Mouse (Mus musculus) monocyte, adult 2 months (primary cell): Measurements from ENCODE around the gene Mcu.

Experiments used
- DNase-seq, 2 experiments: peaks; one replicate each; pipeline ENCODE4 v3.0.0; 2022; ENCODE audit warnings: low spot score in 2 of 2, low read depth in 1 of 2

Gene Mcu

DNA sequence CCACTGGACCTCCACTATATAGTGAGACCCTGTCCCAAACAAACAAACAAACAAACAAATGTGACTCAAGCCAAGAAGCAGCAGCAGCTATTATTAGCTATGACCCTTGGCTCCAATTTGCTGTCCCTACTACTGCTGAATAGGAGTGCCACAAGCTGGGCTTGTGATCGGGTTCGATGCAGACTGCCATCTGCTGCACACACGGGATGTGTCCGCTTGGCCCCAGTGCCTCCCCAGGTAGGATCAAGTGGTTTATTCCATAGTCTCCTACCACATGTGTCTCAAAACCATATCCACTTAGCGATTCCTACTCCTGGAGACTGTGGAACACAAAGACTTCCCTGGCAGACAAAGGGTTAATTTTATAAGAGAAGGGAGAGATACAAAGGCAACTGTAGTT lies 2.4 kb downstream of the Mcu start:
- no peak for DNase-seq

DNA sequence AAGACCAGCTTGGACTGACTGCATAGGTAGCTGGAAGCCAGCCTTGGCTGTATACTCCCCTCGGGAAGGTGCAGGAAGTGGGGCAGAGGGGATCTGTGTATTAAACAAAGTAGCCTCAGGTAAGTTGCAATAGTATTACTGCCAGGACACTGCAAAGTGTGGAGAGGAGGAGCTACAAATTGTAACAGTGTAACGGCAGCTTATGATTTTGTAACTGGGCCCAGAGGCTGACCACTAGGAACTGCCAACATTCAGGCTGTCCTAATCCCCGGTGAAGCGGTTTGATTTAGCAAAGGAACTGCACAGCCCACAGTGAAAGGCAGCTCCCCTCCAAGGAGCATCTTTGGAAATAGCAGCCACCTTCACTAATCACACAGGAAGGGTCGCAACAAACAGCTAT lies 3.2 kb downstream of the Mcu start:
- DNase-seq: no peak

DNA sequence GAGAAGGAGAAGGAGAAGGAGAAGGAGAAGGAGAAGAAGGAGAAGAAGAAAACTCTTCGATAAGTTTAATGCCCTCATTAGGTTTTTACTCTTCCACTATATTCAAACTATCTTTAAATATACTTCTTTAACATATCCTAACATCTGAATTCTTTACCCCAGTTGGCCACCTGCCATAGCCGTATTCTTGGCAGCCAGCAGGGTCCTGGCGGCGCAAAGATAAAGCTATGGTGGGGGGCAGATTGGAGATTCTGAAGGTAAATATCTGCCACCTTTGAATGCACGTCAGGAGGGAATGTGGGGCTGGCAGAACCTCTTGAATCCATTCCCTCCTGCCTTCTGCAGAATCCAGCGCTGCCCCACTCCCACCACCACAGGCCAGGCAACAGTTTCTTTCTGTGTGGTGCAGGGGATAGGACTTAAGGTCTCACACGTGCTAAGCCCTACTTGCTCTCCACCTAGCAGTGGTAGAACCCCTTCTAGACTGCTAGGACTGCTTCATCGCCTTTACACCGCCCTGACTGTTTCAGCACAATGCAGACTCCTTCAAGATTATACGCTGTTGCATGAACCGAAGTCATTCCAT lies 11.5 kb downstream of the Mcu start:
- DNase-seq: no peak

DNA sequence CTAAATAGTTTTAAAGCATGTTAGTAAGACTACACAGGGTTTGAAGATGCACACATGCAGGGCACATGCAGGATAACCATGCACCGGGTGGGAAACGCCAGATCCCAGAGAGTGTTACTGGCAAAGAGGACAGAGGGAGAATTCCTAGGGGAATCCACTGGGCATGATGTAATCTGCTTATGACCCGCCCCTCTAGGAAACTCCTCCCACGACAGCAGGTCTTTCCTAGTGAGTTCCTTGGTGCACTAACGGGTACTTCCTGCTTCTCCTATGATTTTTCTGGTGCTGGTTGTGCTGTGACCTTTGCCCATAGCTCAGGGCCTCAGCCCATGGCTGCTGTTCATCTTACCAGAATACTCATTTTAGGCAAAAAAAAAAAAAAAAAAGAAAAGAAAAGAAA lies 12.6 kb downstream of the Mcu start:
- DNase-seq: no peak

DNA sequence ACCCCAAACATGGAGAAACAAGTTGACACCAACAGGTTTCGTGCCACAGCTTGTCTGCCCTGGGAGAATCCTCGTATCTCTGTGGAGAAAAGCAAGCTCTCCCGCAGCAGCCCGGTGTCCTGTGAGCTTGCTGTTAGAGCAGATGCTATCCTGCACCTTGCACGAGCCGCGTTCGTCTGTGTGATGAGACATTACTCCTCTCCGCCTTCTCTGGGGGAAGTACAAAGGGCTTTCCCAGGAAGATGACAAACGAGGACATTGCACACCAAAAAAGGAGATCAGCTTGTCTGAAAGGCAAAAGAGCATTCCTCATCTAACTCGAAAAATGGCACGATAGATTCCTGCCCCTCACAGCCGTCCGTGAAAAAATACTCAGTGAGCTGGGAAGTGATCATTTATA lies 13.6 kb downstream of the Mcu start:
- DNase-seq: no peak

DNA sequence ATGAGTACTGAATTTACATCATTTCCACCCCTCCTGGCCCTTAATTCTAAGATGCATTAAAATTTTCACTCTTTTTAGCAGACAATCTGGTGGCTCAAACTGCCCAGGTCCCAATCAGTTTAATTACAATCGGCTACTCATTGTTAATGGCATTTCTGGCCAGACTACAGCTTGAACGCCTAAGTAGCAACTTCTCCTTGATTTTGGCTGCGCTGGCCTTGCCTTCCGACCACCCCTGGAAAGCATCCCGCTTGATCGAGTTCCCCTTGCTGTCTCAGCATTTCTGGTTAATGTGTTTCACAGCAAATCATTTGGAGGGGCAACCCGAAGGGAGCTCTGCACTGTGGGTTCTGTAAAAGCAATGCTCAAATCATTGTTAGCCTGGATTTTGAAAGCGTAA lies 14.4 kb downstream of the Mcu start:
- no peak for DNase-seq

DNA sequence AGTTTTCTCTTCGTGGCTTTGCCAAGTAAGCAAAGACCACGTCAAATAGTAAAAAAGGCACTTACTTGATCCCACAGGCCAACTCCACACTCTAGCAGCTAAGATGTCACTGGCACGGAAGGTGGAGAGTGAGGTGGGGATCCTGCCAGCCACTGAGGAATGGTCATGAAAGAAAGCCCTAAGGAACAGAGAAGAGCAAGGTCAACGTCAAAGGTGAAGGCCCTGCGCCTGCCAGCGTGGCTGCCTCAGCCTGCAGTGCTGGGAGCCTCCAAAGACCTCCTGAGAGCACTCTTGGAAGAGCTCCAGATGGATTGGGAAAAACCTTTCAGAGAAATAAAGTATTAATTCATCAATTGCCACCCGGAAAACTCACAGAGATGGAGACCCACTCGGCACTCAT lies 16.0 kb downstream of the Mcu start:
- no peak for DNase-seq

DNA sequence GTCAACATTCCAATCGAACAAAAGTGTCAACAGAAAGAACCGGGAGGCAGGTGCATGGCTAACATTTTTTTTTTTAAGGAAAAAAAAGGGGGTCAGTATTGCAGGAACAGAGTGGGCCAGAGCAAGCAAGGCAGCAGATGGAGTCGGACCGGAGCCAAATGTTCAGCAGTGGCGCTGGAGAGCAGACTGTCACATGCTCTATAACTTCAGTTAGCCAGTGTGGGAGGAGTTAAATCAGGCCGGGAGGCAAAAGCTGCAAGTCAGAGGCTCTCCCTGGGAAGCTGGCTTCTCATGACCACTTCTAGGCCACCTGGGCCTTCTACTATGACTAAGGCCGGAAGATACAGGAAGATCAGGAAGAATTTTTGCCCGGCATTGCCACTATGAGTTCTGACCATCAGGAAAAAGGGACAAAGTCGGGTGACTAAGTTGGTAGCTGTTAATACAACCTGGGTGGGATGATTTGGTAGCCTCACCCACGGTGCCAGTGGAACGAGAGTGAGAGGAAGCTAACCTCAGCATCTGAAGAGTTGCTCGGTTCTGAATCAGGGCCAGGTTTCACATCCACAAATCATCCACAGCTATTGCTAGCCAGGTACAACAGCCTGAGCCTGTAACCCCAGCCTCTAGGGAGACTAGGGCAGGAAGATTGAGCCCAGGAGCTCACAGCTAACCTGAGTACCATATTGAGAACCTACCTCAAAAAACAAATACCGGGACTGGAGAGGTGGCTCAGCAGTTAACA lies 22.5 kb downstream of the Mcu start:
- no peak for DNase-seq

DNA sequence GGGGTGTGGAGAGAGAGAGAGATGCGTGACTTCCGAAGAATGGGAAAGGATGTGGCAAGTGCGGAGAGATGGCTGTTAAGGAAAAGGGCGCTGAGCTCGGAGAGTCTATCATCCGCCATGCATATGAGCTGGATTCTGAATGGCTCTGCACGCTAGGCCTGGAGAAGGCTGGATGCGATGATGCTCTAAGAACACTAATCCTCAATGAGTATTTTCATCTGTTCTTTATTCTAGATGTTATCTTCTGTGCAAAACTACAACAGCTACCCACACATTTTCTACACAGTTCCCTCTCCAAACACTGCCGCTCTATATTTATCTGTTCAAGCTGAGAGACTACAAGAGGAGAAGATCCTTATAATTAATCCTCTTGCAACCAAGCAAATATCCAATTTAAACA lies 25.9 kb downstream of the Mcu start:
- DNase-seq: no peak

DNA sequence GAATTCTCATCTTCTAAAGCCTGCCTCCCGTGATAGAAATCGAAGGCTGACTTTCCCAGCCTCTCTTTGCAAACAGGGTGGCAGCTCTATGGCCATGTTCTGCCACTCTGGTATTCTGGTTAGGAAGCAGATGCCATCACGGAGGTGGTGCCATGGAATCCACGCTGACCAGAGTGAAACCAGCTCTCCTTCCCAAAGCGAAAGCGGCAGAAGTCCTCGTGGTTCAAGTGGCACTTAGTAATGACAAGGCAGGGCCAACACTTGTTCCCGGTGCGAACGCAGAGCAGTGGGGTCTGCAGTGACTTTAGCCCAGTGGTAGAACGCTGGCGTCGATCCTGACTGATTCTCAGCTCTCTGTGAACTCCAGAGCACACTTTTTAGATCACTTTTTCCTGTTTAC lies 26.6 kb downstream of the Mcu start:
- DNase-seq: peak in 1 of 2 experiments; percentile 16

DNA sequence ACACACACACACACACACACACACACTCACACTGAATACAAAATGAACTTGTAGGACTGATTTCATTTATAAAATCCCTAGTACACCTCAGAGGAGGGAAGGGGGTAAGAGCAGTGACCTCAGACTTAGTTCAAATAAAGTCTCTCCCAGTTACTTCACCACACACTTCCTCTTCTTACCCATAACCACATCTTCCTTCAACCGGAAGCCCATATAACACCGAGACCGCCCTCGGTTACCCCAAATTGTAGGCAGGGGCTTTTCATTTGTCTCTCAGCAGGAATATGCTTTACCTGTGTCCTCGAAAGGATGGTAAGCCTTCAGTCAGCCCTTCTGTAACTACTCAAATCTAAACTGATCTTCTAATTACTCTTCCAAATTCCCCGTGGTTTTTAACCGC lies 27.1 kb downstream of the Mcu start:
- DNase-seq: no peak

DNA sequence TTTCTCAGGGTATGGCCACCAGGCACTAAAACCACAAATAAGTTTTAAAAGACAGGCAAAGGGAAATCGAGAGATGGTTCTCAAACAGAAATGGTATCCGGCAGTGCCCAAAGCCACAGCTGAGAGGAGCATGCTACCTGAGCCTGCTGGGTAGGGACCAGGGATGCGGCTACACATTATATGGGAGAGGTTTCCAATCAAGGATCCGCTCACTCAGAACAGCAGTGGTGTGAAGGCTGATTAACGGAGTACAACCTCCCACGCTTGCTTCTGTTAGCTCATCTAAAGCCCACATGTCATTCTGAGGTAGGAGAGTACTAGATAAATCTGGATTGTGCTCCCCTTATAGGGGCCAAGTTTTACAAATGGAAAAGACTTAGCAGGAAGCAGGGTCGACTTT lies 28.4 kb downstream of the Mcu start:
- no peak for DNase-seq

DNA sequence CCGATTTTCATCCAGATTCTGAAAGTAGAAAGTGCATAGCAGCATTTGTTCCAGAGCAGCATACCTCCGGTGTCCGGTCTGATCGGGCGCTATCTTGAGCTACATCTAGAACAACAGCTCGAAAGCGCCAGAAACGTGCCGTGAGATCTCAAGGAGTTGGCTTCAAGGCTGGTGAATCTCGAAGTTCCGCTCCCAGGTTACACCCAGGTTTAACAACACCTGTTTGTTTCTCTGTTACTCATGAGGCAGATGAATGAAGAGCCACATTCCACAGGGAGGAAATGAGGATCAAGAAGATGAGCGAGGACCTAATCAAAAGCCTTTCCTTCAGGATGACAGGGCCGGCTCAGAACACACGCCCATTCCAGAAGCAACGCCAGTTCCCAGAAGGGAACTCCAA lies 29.7 kb downstream of the Mcu start:
- DNase-seq: no peak

DNA sequence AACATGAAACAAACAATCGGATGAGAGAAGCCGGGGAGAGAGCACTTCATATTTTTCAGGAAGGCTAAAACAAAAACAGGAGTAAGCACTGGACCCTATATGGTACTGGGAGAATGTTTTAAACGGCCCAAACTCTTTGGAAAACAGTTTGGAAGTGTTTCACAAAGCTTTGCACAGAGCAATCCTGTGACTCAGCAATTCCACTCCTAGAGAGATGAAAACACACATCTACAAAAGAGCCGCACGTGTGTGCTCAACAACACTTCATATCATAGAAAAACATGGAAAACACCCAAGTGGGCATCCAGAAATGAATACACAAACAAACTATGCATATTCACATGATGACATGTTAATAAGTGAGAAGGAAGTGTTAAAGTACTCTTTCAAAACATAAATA lies 30.9 kb downstream of the Mcu start:
- DNase-seq: no peak

DNA sequence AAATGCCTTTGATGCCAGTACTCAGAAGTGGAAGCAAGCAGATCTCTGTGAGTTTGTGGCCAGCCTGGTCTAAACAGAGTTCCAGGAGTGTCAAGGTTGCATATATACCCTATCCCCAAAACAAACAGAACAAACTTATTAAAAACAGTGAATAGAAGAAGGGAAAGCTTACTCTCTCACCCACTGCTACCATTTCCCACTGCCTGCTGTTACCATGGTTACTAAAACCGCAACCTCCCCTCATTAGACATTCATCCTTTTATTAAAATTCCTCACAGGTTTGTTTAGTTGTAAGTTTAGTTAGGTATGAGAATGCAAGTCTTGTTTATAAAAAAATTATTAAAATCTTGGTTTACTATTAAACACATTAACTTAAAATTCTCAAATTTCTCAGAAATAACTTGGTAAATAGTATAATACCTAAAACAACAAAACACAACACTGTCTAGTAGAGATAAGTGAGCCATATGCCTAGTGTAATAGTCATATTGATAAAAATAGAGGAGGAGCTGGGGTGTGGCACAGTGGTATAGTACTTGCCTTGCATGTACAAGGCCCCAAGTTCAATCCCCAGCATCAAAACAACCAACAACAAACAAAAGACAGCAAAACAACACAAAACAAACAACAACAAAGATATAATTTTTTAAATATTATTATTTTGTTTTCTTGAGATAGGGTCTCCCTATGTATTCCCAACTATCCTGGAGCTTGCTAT lies 34.5 kb downstream of the Mcu start:
- no peak for DNase-seq

DNA sequence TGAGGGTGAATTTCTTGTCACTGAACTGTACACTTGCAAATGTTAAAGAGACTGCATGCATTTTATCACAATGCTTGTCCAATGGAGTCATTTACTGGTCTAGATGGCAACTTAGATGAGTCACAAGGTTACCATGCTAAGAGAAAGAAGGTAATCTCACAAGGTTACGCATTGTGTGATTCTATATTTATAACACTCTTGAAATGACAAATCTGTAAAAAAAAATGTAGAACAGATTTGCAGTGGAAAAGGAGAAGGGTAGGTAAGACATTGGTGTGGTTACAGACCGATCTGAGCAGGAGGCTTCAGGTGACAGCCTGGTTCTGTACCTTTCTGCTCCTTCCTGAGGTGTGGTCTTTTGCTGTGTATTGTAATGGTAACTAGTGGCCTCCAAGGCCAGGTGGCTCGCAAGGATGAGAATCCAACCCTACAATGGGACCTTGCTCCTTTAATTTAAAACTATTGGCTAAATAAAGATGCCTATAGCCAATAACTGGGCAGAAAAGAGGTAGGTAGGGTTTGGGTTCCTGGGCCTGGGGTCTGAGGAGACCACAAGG lies 35.8 kb downstream of the Mcu start:
- no peak for DNase-seq

DNA sequence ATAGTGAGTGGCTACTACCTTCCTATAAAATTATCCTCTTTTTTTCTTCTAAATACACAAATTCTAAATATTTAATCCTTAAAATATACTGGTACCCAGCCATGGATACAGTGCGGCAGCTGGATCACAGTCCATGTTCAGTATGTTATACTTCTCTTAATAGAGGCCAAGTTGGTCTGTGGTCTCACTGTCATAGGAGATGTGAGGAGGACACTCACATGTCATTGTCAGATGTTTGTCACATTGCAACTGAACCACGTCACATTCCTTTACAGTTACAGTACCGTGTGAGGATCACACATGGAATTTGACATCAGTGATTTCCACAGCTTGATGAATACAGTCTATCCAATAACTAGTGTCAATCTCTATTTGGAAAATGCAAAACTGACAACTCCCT lies 36.8 kb downstream of the Mcu start:
- no peak for DNase-seq

DNA sequence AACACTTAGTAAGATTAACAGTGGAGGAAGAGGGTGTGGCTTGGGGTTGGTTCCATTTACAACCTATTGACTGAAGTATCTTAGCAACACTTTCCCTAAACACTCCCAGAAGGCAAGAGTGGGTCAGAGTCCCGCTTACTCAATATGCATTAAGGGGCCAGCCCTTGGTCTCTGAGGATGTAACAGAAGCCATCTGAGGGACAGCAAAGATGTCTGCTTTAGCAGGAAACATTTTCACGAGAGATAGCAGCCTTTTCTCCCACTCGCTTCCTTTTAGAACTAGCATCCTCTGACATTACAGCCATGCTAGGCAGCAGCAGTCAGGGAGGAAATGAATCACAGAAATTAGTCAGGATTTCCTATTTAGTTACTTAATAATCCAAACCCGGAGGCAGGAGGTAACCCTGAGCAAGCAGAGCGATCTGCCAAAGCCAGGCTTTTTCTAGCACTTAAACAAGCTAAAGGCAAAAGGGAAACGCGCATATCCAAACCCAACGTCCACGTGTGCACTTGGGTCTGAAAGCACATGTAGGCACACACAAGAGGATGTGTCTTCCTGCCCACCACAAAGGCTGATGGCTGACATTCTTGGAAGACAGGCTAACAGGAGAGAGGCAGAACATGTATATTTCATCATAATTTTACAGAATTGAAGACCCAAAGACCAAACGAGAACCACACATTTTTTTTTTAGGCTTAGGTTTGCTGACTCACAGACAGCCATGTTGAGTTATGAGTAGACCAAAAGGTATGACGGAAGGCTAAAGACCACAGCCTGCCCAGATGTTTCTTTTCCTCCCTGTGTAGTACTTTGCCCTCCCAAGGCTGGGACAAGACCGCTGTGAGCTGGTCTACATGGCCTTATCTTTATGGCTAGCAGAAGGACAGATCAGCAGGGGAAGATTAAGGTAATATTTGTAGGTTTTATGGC lies 38.4 kb downstream of the Mcu start:
- DNase-seq: peak; percentile 40 to 47

DNA sequence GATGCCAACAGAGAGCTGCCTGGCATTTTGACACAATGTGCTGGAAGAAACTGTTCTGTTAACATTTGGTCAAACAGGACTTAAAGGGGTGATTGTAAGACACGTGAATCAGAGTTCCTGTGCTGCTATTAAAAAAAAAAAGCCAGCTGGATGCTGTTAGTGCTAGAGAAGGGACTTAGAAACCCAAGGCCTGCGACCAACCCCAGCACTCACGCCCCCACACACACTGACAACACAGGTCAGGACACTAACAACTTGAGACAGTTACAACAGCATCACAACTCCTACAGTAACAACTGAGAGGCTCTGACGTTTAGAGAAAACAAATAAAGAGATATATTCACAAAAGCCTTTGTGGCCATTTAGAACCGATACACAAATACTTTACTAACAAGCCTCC lies 40.2 kb downstream of the Mcu start:
- DNase-seq: no peak

DNA sequence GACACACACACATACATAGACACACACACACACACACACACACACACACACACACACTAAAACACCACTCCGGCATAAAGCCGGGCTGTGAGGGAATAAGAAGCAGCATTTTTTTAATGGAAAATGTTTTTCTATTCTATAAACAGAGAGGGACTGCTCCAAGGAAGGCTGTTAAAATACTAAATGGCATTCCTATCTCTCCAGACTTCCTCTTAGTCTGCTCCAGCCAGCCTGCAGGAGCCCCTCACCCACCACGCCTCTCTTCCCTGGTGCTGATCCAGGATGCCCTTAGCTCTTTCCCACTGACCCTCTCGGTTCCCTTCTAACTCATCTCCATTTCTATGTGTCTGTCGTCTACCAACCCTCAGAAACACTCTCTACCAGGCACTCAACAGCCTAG lies 44.5 kb downstream of the Mcu start:
- DNase-seq: no peak

DNA sequence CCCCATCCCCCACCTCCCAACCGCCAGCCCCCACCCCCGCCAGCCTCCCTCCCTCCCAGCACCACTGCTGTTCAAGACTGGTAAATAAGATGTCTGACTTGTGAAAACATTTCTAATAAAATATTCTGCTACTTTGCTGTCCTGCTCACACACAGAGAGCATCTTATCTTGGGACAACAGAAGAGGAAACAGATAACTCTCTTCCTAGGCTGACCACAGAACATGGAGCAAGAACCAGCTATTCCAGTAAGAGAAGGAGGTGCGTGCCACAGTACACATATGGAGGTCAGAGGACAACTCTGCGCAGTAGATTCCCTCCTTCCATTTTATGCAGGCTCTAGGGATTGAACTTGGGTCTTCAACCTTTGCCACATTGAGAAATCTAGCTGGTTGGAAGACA lies 45.2 kb downstream of the Mcu start:
- DNase-seq: no peak
